Mouse (Mus musculus): Measurements from ENCODE around the gene D930048N14Rik. TPM values are rescaled to one million over a fixed set of nuclear protein-coding genes. Genes with fewer than 3 reads are reported as not detected.
A peak's percentile ranks its signal among the peaks of the same experiment; 100 is the strongest.
"Not testable (repeated sequence)": the region's sequence is repeated elsewhere in the genome, so short reads cannot be mapped to it uniquely, and the experiment has no call there.

Gene D930048N14Rik
- polyA plus RNA-seq, 1 experiment from 2014 or later, result 4.2 TPM

GRCm38 (mm10) chr11:51632130-51632753 lies 18.5 kb upstream of the D930048N14Rik start:
- Histone ChIP-seq H3K4me1 (peaks cover 28% of the 10 kb centered on the region), H3K27me3 (no peaks in the 10 kb centered on the region), H3K27ac (no peak overlapping the region), H3K36me3 (peaks cover 22% of the 10 kb centered on the region), H3K4me3 (no peak overlapping the region), H3K9ac (no peak overlapping the region), H3K9me3 (no peaks in the 10 kb centered on the region), H3K4me2 (no peak overlapping the region)
- ATAC-seq (ENCODE audit: insufficient number of reproducible peaks, low FRiP score, low TSS enrichment, low read depth), result no peak
- 81% methylated on average over 6 of the region's 6 CpGs for WGBS

GRCm38 (mm10) chr11:51633200-51633599 lies 17.6 kb upstream of the D930048N14Rik start:
- WGBS, result 91% methylated on average over 7 of the region's 7 CpGs
- not testable (repeated sequence) for H3K27me3 ChIP-seq; H3K9me3 ChIP-seq; H3K9ac ChIP-seq; H3K4me2 ChIP-seq; H3K27ac ChIP-seq; H3K4me3 ChIP-seq; ATAC-seq (ENCODE audit: insufficient number of reproducible peaks, low FRiP score, low TSS enrichment, low read depth)
- Histone ChIP-seq H3K4me1 (peaks cover 38% of the 10 kb centered on the region), H3K36me3 (peaks cover 12% of the 10 kb centered on the region)

- Histone ChIP-seq H3K36me3 (peaks cover 9% of the 10 kb centered on the region), H3K9ac (no peak overlapping the region), H3K4me1 (peaks cover 39% of the 10 kb centered on the region), H3K4me2 (no peak overlapping the region), H3K27ac (no peak overlapping the region), H3K9me3 (no peaks in the 10 kb centered on the region), H3K4me3 (no peak overlapping the region), H3K27me3 (no peaks in the 10 kb centered on the region)
- ATAC-seq (ENCODE audit: insufficient number of reproducible peaks, low FRiP score, low TSS enrichment, low read depth), result no peak
- 93% methylated on average over 3 of the region's 3 CpGs for WGBS
These were observed 17.0 kb upstream of the D930048N14Rik start for GRCm38 (mm10) chr11:51633721-51634120.

DNA sequence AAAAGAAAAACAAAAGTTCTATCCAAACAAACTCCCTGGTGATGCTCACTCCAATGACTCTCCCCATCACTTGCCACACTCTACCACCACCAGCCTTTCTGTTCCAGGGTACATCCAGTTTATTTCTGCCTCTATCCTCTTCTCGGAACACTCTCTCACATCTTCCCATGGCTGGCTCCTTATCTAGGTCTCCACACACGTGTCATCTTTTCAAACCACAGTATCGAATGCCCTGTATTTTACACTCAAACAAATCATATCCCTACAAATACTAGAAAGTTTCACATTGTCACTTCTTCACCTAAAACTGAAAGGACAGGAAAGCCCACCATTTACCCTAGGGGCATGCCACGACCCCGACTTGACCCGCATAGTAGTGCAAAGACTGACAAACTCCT lies 15.6 kb upstream of the D930048N14Rik start:
- Histone ChIP-seq H3K36me3 (no peaks in the 10 kb centered on the region), H3K4me3 (peak overlapping the region; percentile 60), H3K27ac (peak overlapping the region; percentile 88), H3K4me2 (peak overlapping the region; percentile 80), H3K9me3 (no peaks in the 10 kb centered on the region), H3K9ac (peak overlapping the region; percentile 66), H3K27me3 (no peaks in the 10 kb centered on the region), H3K4me1 (peaks cover 39% of the 10 kb centered on the region)
- 20% methylated on average over 6 of the region's 6 CpGs for WGBS
- no peak for ATAC-seq (ENCODE audit: insufficient number of reproducible peaks, low FRiP score, low TSS enrichment, low read depth)

DNA sequence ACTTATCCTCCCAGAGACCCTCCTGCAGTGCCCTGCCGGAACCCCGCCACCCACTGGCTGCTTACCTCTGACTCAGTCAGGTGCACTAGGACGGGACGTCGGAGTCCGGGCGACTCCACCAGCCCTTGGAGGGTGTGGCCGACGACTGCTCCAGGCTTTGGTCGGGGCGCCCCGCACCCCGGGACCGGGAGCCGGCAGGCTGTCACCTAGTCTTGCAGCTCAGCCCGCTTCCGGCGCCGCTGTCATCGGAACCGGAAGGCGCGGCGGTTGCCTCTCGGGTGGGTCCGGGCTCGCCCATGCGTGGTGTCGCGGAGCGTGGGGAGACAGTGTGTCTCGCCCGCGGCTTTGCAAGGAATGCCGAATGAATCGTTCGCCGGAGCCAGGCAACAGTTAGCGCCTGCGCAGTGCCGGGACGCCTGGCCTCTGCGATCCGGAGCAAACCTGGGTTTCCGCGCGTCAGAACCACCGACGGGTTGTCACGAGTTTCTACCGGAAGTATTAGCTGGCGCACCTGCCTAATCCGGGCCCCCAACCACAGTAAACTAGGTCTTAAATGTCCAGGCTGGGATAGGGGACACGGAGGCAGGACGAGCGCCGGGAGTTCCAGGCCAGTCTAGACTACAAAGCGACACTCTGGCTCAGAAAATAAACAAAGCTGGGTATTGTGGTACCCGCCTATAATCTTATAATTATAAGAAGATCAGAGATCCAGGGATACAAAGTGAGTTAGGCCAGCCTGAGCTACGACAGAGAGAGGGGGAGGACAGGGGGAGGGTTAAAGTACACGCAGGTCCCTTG lies 15.0 kb upstream of the D930048N14Rik start, which contains the start of gene Rmnd5b:
Gene Rmnd5b (minus strand): TSS at position 372 of the 798 bp plus-strand sequence.
- Histone ChIP-seq H3K27me3 (no peaks in the 10 kb centered on the region), H3K9ac (peak within 1 kb of the TSS; percentile 66), H3K36me3 (no peaks in the 10 kb centered on the region), H3K9me3 (no peaks in the 10 kb centered on the region), H3K4me3 (peak within 1 kb of the TSS; percentile 60), H3K4me1 (peaks cover 43% of the 10 kb centered on the region), H3K27ac (peak within 1 kb of the TSS; percentile 88), H3K4me2 (peak within 1 kb of the TSS; percentile 80)
- under 1% methylated on average over 61 of the region's 61 CpGs for WGBS
- peak; percentile 70 for ATAC-seq (ENCODE audit: insufficient number of reproducible peaks, low FRiP score, low TSS enrichment, low read depth)

- peak overlapping the region; percentile 88 for H3K27ac ChIP-seq
- ATAC-seq (ENCODE audit: insufficient number of reproducible peaks, low FRiP score, low TSS enrichment, low read depth), result no peak
These were observed 14.4 kb upstream of the D930048N14Rik start for GRCm38 (mm10) chr11:51636323-51636684.

DNA sequence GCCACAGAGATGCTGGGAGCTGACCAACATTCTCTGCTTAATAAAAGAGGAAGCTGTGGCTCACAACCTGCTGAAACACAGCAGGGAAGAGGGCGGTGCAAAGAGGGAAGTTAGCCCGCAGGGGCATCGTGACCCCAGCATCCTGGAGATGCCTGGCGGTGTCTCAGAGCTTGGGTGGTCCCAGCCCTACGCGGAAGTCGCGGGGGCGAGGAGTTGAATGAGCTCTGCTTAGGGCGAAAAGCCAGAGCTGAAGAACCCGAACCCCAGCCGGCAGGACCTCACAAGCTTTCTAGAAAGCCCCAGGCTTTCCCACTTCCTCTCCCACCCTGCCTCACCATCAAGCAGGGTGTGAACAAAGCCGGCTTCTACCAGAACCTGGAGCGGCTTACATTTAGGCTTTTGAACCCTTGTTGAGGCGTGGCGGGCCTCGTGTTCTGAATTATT lies 12.8 kb upstream of the D930048N14Rik start:
- Histone ChIP-seq H3K4me2 (peak overlapping the region; percentile 37), H3K4me1 (peaks cover 46% of the 10 kb centered on the region), H3K4me3 (0 out of 2 replicates have a peak overlapping the region, but pooled peaks have one; percentile 7), H3K27ac (peak overlapping the region; percentile 71), H3K9me3 (no peaks in the 10 kb centered on the region), H3K9ac (no peak overlapping the region), H3K27me3 (no peaks in the 10 kb centered on the region), H3K36me3 (peaks cover 7% of the 10 kb centered on the region; the same call in 1 of the 2 replicates)
- peak; percentile 37; the same call in 1 of the 2 replicates for ATAC-seq (ENCODE audit: insufficient number of reproducible peaks, low FRiP score, low TSS enrichment, low read depth)
- WGBS, result 3% methylated on average over 17 of the region's 17 CpGs

More at GRCm38 (mm10) chr11:51636323-51636684, 14.4 kb upstream of the D930048N14Rik start:
- H3K4me3 ChIP-seq, result peak overlapping the region; percentile 60
- peaks cover 47% of the 10 kb centered on the region for H3K4me1 ChIP-seq
- peak overlapping the region; percentile 66; the same call in 1 of the 2 replicates for H3K9ac ChIP-seq
- 2% methylated on average over 6 of the region's 6 CpGs for WGBS
- no peaks in the 10 kb centered on the region for H3K27me3 ChIP-seq
- H3K4me2 ChIP-seq, result peak overlapping the region; percentile 80
- no peaks in the 10 kb centered on the region for H3K9me3 ChIP-seq
- H3K36me3 ChIP-seq, result no peaks in the 10 kb centered on the region

GRCm38 (mm10) chr11:51638497-51638896 lies 12.3 kb upstream of the D930048N14Rik start:
- H3K4me2 ChIP-seq, result peak overlapping the region; percentile 37; the same call in 1 of the 2 replicates
- no peaks in the 10 kb centered on the region for H3K9me3 ChIP-seq
- H3K4me1 ChIP-seq, result peaks cover 51% of the 10 kb centered on the region
- peaks cover 12% of the 10 kb centered on the region; the same call in 1 of the 2 replicates for H3K36me3 ChIP-seq
- H3K27me3 ChIP-seq, result no peaks in the 10 kb centered on the region
- 0 out of 2 replicates have a peak overlapping the region, but pooled peaks have one; percentile 7 for H3K4me3 ChIP-seq
- H3K27ac ChIP-seq, result peak overlapping the region; percentile 71
- WGBS, result 58% methylated on average over 5 of the region's 5 CpGs
- H3K9ac ChIP-seq, result no peak overlapping the region
- ATAC-seq (ENCODE audit: insufficient number of reproducible peaks, low FRiP score, low TSS enrichment, low read depth), result no peak

DNA sequence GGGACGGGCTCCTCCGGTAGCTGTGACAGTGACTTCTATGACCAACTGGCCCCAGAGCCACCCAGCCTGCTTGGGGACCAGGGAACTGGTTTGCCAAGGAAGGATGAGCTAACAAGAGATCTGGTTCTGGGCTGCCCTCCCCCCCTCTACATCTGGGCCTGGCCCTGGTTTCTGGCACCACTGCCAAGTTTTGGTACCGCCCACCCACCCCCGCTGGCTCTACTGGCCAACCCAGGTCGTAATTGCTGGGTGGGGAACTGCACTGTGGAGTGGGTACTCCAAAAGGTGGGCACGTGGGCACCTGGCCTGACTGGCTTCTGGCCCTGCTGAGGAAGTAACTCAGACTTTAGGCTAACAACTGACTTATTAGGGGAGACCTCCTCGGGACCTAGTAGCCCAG lies 10.0 kb upstream of the D930048N14Rik start:
- H3K9me3 ChIP-seq, result no peaks in the 10 kb centered on the region
- no peaks in the 10 kb centered on the region for H3K27me3 ChIP-seq
- ATAC-seq (ENCODE audit: insufficient number of reproducible peaks, low FRiP score, low TSS enrichment, low read depth), result no peak
- H3K9ac ChIP-seq, result no peak overlapping the region
- no peak overlapping the region for H3K4me2 ChIP-seq
- peaks cover 55% of the 10 kb centered on the region for H3K4me1 ChIP-seq
- 58% methylated on average over 7 of the region's 7 CpGs for WGBS
- peak overlapping the region; percentile 19 for H3K27ac ChIP-seq
- peaks cover 29% of the 10 kb centered on the region for H3K36me3 ChIP-seq
- H3K4me3 ChIP-seq, result no peak overlapping the region

GRCm38 (mm10) chr11:51643202-51643601 lies 7.6 kb upstream of the D930048N14Rik start:
- no peak overlapping the region for H3K4me2 ChIP-seq
- H3K9ac ChIP-seq, result no peak overlapping the region
- no peaks in the 10 kb centered on the region for H3K9me3 ChIP-seq
- no peaks in the 10 kb centered on the region for H3K27me3 ChIP-seq
- H3K36me3 ChIP-seq, result peaks cover 29% of the 10 kb centered on the region
- no peak for ATAC-seq (ENCODE audit: insufficient number of reproducible peaks, low FRiP score, low TSS enrichment, low read depth)
- 70% methylated on average over 9 of the region's 9 CpGs for WGBS
- peak overlapping the region; percentile 64 for H3K27ac ChIP-seq
- H3K4me3 ChIP-seq, result no peak overlapping the region
- peaks cover 42% of the 10 kb centered on the region for H3K4me1 ChIP-seq

GRCm38 (mm10) chr11:51643761-51644160 lies 7.0 kb upstream of the D930048N14Rik start:
- H3K27me3 ChIP-seq, result no peaks in the 10 kb centered on the region
- H3K9ac ChIP-seq, result no peak overlapping the region
- no peaks in the 10 kb centered on the region for H3K9me3 ChIP-seq
- H3K4me1 ChIP-seq, result peaks cover 46% of the 10 kb centered on the region
- H3K36me3 ChIP-seq, result peaks cover 29% of the 10 kb centered on the region
- 47% methylated on average over 15 of the region's 15 CpGs for WGBS
- no peak for ATAC-seq (ENCODE audit: insufficient number of reproducible peaks, low FRiP score, low TSS enrichment, low read depth)
- H3K4me2 ChIP-seq, result no peak overlapping the region
- H3K27ac ChIP-seq, result peak overlapping the region; percentile 64
- H3K4me3 ChIP-seq, result no peak overlapping the region

DNA sequence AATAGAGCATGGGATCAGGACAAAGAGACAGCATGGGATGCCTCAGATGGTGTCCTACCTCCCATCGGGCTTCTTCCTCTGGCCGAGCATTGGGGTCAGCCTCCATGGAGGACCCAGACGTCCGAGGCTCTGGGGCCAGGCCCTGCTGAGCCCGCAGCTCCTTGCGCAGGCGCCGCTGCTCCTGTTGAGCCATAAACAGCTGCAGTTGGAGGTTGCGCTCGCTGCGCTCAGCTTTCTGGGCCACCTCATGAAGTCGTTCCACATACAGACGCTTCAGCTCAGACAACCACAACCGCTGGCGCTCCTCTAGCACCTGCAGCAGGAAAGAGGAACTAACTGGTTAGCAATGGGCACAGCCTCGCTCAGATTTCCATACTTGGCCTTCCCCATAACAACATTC lies 6.5 kb upstream of the D930048N14Rik start:
- H3K27ac ChIP-seq, result peak overlapping the region; percentile 64; the same call in 1 of the 2 replicates
- H3K4me1 ChIP-seq, result peaks cover 51% of the 10 kb centered on the region
- H3K27me3 ChIP-seq, result no peaks in the 10 kb centered on the region
- ATAC-seq (ENCODE audit: insufficient number of reproducible peaks, low FRiP score, low TSS enrichment, low read depth), result no peak
- H3K4me2 ChIP-seq, result no peak overlapping the region
- 69% methylated on average over 16 of the region's 16 CpGs for WGBS
- H3K9ac ChIP-seq, result no peak overlapping the region
- no peaks in the 10 kb centered on the region for H3K9me3 ChIP-seq
- peaks cover 29% of the 10 kb centered on the region for H3K36me3 ChIP-seq
- H3K4me3 ChIP-seq, result no peak overlapping the region
